8 mouse cellular contexts compared by ENCODE assay signal in the genomic region with DNA sequence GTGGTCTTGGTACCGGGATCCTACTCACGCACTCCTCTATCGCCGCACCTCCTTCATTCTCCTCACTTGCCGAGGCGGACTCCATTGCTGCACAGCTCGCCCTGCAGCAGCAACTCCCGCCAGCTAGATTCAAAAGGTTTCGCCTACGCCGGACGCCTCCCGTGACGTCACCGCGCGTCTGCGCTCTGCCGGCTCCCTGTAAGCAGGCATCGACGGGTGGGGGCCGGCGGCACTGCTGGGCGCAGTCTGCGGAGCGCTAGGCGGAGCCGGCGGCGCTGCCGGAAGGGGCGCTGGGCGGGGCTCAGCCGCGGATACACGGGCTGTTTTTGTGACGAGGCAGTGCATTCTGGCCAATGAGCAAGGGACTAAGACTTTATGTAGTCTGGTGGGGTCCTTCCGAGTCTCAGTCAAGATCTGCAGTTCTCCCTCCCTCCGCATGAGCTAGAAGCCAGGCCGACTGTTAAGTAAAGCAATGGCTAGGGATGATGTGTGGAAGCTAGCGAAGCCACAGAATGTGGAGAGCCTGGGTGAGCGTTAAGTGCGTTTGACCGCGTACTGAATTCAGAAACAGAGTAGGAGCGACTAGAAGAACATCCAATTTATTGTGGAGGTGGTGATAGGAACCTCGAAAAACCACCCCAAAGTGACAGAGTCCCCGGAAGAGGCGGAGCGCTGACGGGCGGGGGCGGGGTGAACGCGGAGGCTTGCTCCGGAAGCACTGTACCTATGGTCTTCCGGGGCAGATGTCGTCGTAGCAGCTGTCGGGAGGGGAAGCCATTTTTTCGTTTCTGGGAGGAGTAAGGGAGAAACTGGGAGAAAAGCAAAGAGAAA. TPM values are rescaled to one million over a fixed set of nuclear protein-coding genes. Genes with fewer than 3 reads are reported as not detected.
A peak's percentile ranks its signal among the peaks of the same experiment; 100 is the strongest.
DNase-seq lines count a peak whose midpoint lies in the region; ATAC-seq and TF ChIP-seq lines count a peak whose summit lies in the region.

TSS of gene Mastl (minus strand) at position 248 of the 831 bp plus-strand sequence.
TSS of gene Yme1l1 (plus strand) at position 593 of the 831 bp plus-strand sequence.

- H3K4me2 ChIP-seq in heart, embryonic 11.5 days: peak within 1 kb of the TSS; percentile 87
- H3K4me2 ChIP-seq in kidney, embryonic 16.5 days (replicated peaks; ENCODE audit: low read depth, low read length): peak within 1 kb of the TSS; percentile 60
- H3K4me2 ChIP-seq in myocyte (ENCODE audit: low read depth): peak within 1 kb of the TSS; percentile 86

- peaks cover 52% of the 10 kb centered on the region for H3K4me1 ChIP-seq in erythroblast, embryonic 14.5 days (ENCODE audit: control insufficient read depth)
- peaks cover 17% of the 10 kb centered on the region for H3K4me1 ChIP-seq in heart, embryonic 11.5 days (ENCODE audit: control insufficient read depth, insufficient read depth, low read length)
- peaks cover 20% of the 10 kb centered on the region for H3K4me1 ChIP-seq in kidney, embryonic 16.5 days (ENCODE audit: insufficient read depth, low read length)
- peaks cover 6% of the 10 kb centered on the region for H3K4me1 ChIP-seq in liver, adult 2 months (ENCODE audit: control insufficient read depth, insufficient read depth, low read length)

- H3K9me3 ChIP-seq in erythroblast, embryonic 14.5 days (ENCODE audit: control insufficient read depth, low read length): no peaks in the 10 kb centered on the region
- no peaks in the 10 kb centered on the region for H3K9me3 ChIP-seq in heart, embryonic 11.5 days (replicated peaks; ENCODE audit: control insufficient read depth, low read length)
- no peaks in the 10 kb centered on the region for H3K9me3 ChIP-seq in kidney, embryonic 16.5 days (ENCODE audit: low read length)

- H3K9ac ChIP-seq in heart, embryonic 11.5 days (ENCODE audit: low read depth, low read length): peak within 1 kb of the TSS; percentile 89
- H3K9ac ChIP-seq in kidney, embryonic 16.5 days (replicated peaks; ENCODE audit: low read length): peak within 1 kb of the TSS; percentile 82
- H3K9ac ChIP-seq in liver, adult 2 months (ENCODE audit: low read depth, low read length): peak within 1 kb of the TSS; percentile 82

- peaks cover 16% of the 10 kb centered on the region for H3K36me3 ChIP-seq in C2C12 (ENCODE audit: control insufficient read depth, insufficient read depth)
- H3K36me3 ChIP-seq in erythroblast, embryonic 14.5 days (ENCODE audit: control insufficient read depth): peaks cover 29% of the 10 kb centered on the region
- no peaks in the 10 kb centered on the region for H3K36me3 ChIP-seq in heart, embryonic 11.5 days (ENCODE audit: control insufficient read depth, insufficient read depth, low read length)
- H3K36me3 ChIP-seq in kidney, embryonic 16.5 days (ENCODE audit: insufficient read depth, low read length): peaks cover under 1% of the 10 kb centered on the region; the same call in 1 of the 2 replicates
- H3K36me3 ChIP-seq in liver, adult 2 months (ENCODE audit: control insufficient read depth, insufficient read depth, low read length): peaks cover 1% of the 10 kb centered on the region; the same call in 1 of the 2 replicates
- H3K36me3 ChIP-seq in myocyte (ENCODE audit: control insufficient read depth, insufficient read depth): peaks cover 2% of the 10 kb centered on the region
- no peaks in the 10 kb centered on the region for H3K36me3 ChIP-seq in splenic B cell, adult 2 months (ENCODE audit: control insufficient read depth, insufficient read depth, low read length, poor library complexity, severe bottlenecking)

- H3K4me3 ChIP-seq in C2C12 (ENCODE audit: insufficient read depth, poor library complexity, severe bottlenecking): peak within 1 kb of the TSS; percentile 93
- H3K4me3 ChIP-seq in erythroblast, embryonic 14.5 days (replicated peaks): peak within 1 kb of the TSS; percentile 74
- peak within 1 kb of the TSS; percentile 89 for H3K4me3 ChIP-seq in heart, embryonic 11.5 days (ENCODE audit: low read depth, low read length)
- H3K4me3 ChIP-seq in kidney, embryonic 16.5 days (ENCODE audit: low read length): peak within 1 kb of the TSS; percentile 78
- H3K4me3 ChIP-seq in liver, adult 2 months (ENCODE audit: insufficient read depth, low read depth, low read length): peak within 1 kb of the TSS; percentile 84
- H3K4me3 ChIP-seq in myocyte: peak within 1 kb of the TSS; percentile 84

- H3K79me3 ChIP-seq in C2C12 (ENCODE audit: low read depth): peaks cover 78% of the 10 kb centered on the region

- WGBS in heart, embryonic 11.5 days (ENCODE audit: insufficient replicate concordance): under 1% methylated on average over 61 of the region's 61 CpGs
- WGBS in kidney, embryonic 16.5 days: under 1% methylated on average over 61 of the region's 61 CpGs
- WGBS in liver, adult 2 months: under 1% methylated on average over 61 of the region's 61 CpGs

- no peaks in the 10 kb centered on the region for H3K27me3 ChIP-seq in C2C12 (ENCODE audit: control insufficient read depth, insufficient read depth, insufficient read length)
- H3K27me3 ChIP-seq in erythroblast, embryonic 14.5 days (ENCODE audit: control insufficient read depth): no peaks in the 10 kb centered on the region
- no peaks in the 10 kb centered on the region for H3K27me3 ChIP-seq in heart, embryonic 11.5 days (ENCODE audit: control insufficient read depth, insufficient read depth, low read length)
- H3K27me3 ChIP-seq in kidney, embryonic 16.5 days (ENCODE audit: insufficient read depth, low read length): no peaks in the 10 kb centered on the region
- H3K27me3 ChIP-seq in liver, adult 2 months (ENCODE audit: control insufficient read depth, insufficient read depth, low read length): no peaks in the 10 kb centered on the region
- H3K27me3 ChIP-seq in myocyte (ENCODE audit: control insufficient read depth, insufficient read depth, insufficient read length): no peaks in the 10 kb centered on the region
- no peaks in the 10 kb centered on the region for H3K27me3 ChIP-seq in splenic B cell, adult 2 months (ENCODE audit: control insufficient read depth, insufficient read depth, low read length, poor library complexity, severe bottlenecking)

- peaks cover 94% of the 10 kb centered on the region for H3K79me2 ChIP-seq in C2C12 (ENCODE audit: control insufficient read depth, insufficient read depth)
- peaks cover 6% of the 10 kb centered on the region; the same call in 1 of the 2 replicates for H3K79me2 ChIP-seq in liver, adult 2 months (ENCODE audit: control insufficient read depth, insufficient read depth, low read length)
- peaks cover 84% of the 10 kb centered on the region for H3K79me2 ChIP-seq in myocyte (ENCODE audit: control insufficient read depth, insufficient read depth)

- ATAC-seq in heart, embryonic 11.5 days (replicated peaks; ENCODE audit: insufficient number of reproducible peaks, low FRiP score, low TSS enrichment): peak; percentile 99
- peak; percentile 99 for ATAC-seq in kidney, embryonic 16.5 days (ENCODE audit: low FRiP score, low TSS enrichment)

- peak within 1 kb of the TSS; percentile 90 for H3ac ChIP-seq in C2C12 (ENCODE audit: control insufficient read depth, insufficient read length, low read depth)
- peak within 1 kb of the TSS; percentile 58 for H3ac ChIP-seq in myocyte (ENCODE audit: control insufficient read depth, insufficient read length)

- no peak for TF ChIP-seq CTCF in C2C12 (IDR thresholded peaks at IDR 0.05; ENCODE audit: control insufficient read depth, insufficient read depth, insufficient read length)
- 0 out of 2 replicates have a peak, but pooled peaks have one; percentile 39 for TF ChIP-seq CTCF in brain, embryonic 14.5 days (IDR thresholded peaks at IDR 0.05; ENCODE audit: borderline replicate concordance, extremely low read depth, insufficient read depth, insufficient read length)
- TF ChIP-seq CTCF in liver, adult 2 months (IDR thresholded peaks at IDR 0.05; ENCODE audit: low read depth, low read length): 0 out of 2 replicates have a peak, but pooled peaks have one; percentile 2

- peak; percentile 53; the same call in 1 of the 2 replicates for TF ChIP-seq POLR2A in brain, embryonic 14.5 days (IDR thresholded peaks at IDR 0.05; ENCODE audit: borderline replicate concordance, extremely low read depth, insufficient read depth, insufficient read length, poor library complexity, severe bottlenecking)
- peak; percentile 24; the same call in 1 of the 2 replicates for TF ChIP-seq POLR2A in liver, adult 2 months (IDR thresholded peaks at IDR 0.05; ENCODE audit: extremely low read depth, insufficient read depth, low read length)
- peak; percentile 69 for TF ChIP-seq POLR2A in myocyte (IDR thresholded peaks at IDR 0.05; ENCODE audit: insufficient read length, low read depth)

- H3K27ac ChIP-seq in heart, embryonic 11.5 days (ENCODE audit: low read depth, low read length): peak within 1 kb of the TSS; percentile 98
- peak within 1 kb of the TSS; percentile 99 for H3K27ac ChIP-seq in kidney, embryonic 16.5 days (ENCODE audit: low read length)
- H3K27ac ChIP-seq in liver, adult 2 months (replicated peaks; ENCODE audit: insufficient read depth, low read depth, low read length): peak within 1 kb of the TSS; percentile 99

- peak; percentile 100 for DNase-seq in brain, embryonic 14.5 days (ENCODE audit: low read depth)
- DNase-seq in liver, adult 2 months (ENCODE audit: extremely low read depth, low read depth, low spot score): peak; percentile 86
- peak; percentile 99 for DNase-seq in splenic B cell, adult 2 months (ENCODE audit: low read depth, low spot score)

TF ChIP-seq in C2C12, 6 proteins besides CTCF, POLR2A, EP300 and RAD21 (continues in another document):
- peak; percentile 48 for TF ChIP-seq MYOD1 (IDR thresholded peaks at IDR 0.05; ENCODE audit: control insufficient read depth, insufficient read length, low read depth)

TF ChIP-seq in myocyte, 11 proteins besides CTCF, POLR2A, EP300 and RAD21 (continues in another document):
- TF ChIP-seq REST (IDR thresholded peaks at IDR 0.05; ENCODE audit: insufficient read depth, insufficient read length): no peak

RNA-seq across cellular contexts. Expression of gene Mastl, which starts in this region (rescaled TPM):
- 3.7 TPM for polyA plus RNA-seq in C2C12 (2012; fragmentation: generic; extraction: Trizol)
- polyA plus RNA-seq in brain, embryonic 14.5 days (2012; rRNA removed): 2.3 and 2.6 TPM in 2 replicates
- polyA plus RNA-seq in erythroblast, embryonic 14.5 days (2012): 0.13 and 0.34 TPM in 2 replicates
- 8.6 and 10.2 TPM in 2 replicates for polyA plus RNA-seq in heart, embryonic 11.5 days (2014; fragmentation: Nextera tagmentation; extraction: Ambion mirVana)
- 11.3 and 12.5 TPM in 2 replicates for polyA plus RNA-seq in kidney, embryonic 16.5 days (2015; fragmentation: Nextera tagmentation; extraction: Ambion mirVana)
- total RNA-seq in liver, adult 2 months (2014; rRNA removed): 0.28 and 0.60 TPM in 2 replicates
- 0.07 and 0.09 TPM in 2 replicates for polyA plus RNA-seq in liver, adult 2 months (2012; rRNA removed)
- 1.7 TPM for polyA plus RNA-seq in myocyte (2012; fragmentation: generic; extraction: Trizol)

RNA-seq across cellular contexts. Expression of gene Yme1l1, which starts in this region (rescaled TPM):
- polyA plus RNA-seq in C2C12 (2012; fragmentation: generic; extraction: Trizol): 13.1 TPM
- 35.7 and 39.7 TPM in 2 replicates for polyA plus RNA-seq in brain, embryonic 14.5 days (2012; rRNA removed)
- 0.35 and 0.45 TPM in 2 replicates for polyA plus RNA-seq in erythroblast, embryonic 14.5 days (2012)
- 58.2 and 62.5 TPM in 2 replicates for polyA plus RNA-seq in heart, embryonic 11.5 days (2014; fragmentation: Nextera tagmentation; extraction: Ambion mirVana)
- polyA plus RNA-seq in kidney, embryonic 16.5 days (2015; fragmentation: Nextera tagmentation; extraction: Ambion mirVana): 64.6 and 72.5 TPM in 2 replicates
- total RNA-seq in liver, adult 2 months (2014; rRNA removed): 71.4 and 90.2 TPM in 2 replicates
- polyA plus RNA-seq in liver, adult 2 months (2012; rRNA removed): 4.1 and 6.2 TPM in 2 replicates
- polyA plus RNA-seq in myocyte (2012; fragmentation: generic; extraction: Trizol): 17.9 TPM

Comparison
In these comparisons a context has a peak if more than half of its experiments do, and no peak if none do; other contexts are left out.
1. Peak in every context shown above with its lines: DNase-seq, ATAC-seq, H3K4me3 ChIP-seq and H3K27ac ChIP-seq.